Mouse (Mus musculus) hematopoietic stem cell, adult 5-6 weeks (primary cell): Measurements from ENCODE around the gene Ly6c2. TPM values are rescaled to one million over a fixed set of nuclear protein-coding genes. Genes with fewer than 3 reads are reported as not detected.
"Not testable (repeated sequence)": the region's sequence is repeated elsewhere in the genome, so short reads cannot be mapped to it uniquely, and the experiment has no call there.

Experiments
- ATAC-seq, 2 experiments: fragments of 125-278 bp in 1 of 2; replicated peaks in 1 of 2; 2 replicates each; pipeline ENCODE4 v1.8.0; 2016 to 2017; ENCODE audit warnings: inconsistent platforms in 2 of 2, mild to moderate bottlenecking in 2 of 2, moderate number of reproducible peaks in 2 of 2, low read depth in 1 of 2, moderate TSS enrichment in 1 of 2; ENCODE audit not compliant: low FRiP score in 2 of 2, poor library complexity in 2 of 2, severe bottlenecking in 2 of 2, insufficient read depth in 1 of 2, low TSS enrichment in 1 of 2
- total RNA-seq: library from RNA; stranded (forward); fragments of 172-1452, 232-1000 nt; gene quantifications from 2 replicates; pipeline ENCODE4 v1.2.3, GENCODE M21; 2017

Ly6c2 gene
- total RNA-seq, 1 experiment from 2014 or later, result 57.0 TPM

GRCm38 (mm10) chr15:75062030-75062574 lies 49.7 kb downstream of the Ly6c2 start:
- ATAC-seq, result not testable (repeated sequence)

- no peak for ATAC-seq
Observed at GRCm38 (mm10) chr15:75060505-75060904, 51.3 kb downstream of the Ly6c2 start.

Other genes with a start within 250 kb of the Ly6c2 start
- not detected in 2 replicates for gene 2010109I03Rik, start 214.9 kb downstream of the Ly6c2 start, total RNA-seq
- gene Ly6i, start 128.5 kb downstream of the Ly6c2 start, total RNA-seq, result not detected in 2 replicates
- gene Ly6a, start 113.9 kb downstream of the Ly6c2 start, total RNA-seq, result 60.2 and 79.6 TPM in 2 replicates
- gene Ly6c1, start 63.1 kb downstream of the Ly6c2 start, total RNA-seq, result not detected in 2 replicates
- gene Ly6g, start 43.3 kb upstream of the Ly6c2 start, total RNA-seq, result 13.8 and 35.6 TPM in 2 replicates
- gene BC025446, start 104.4 kb upstream of the Ly6c2 start, total RNA-seq, result not detected in 2 replicates
- gene Ly6f, start 156.5 kb upstream of the Ly6c2 start, total RNA-seq, result not detected in 2 replicates